Mouse (Mus musculus) Patski (cell line): Measurements from ENCODE around the gene Ddah2. TPM values are rescaled to one million over a fixed set of nuclear protein-coding genes. Genes with fewer than 3 reads are reported as not detected.

Experiments
- ATAC-seq: fragments of 100-300 bp; one replicate; pipeline ENCODE4 v1.8.0; 2021
- CTCF ChIA-PET: fragments of 350-600 bp; sonication (Branson Sonifier 250); formaldehyde crosslinking; loops from one replicate; lab custom pipeline; 2022; ENCODE audit warnings: inconsistent platforms; lab: Charles Lee
- POLR2A ChIA-PET: fragments of 350-600 bp; sonication (Branson Sonifier 250); formaldehyde crosslinking; loops from one replicate; lab custom pipeline; 2022; ENCODE audit warnings: antibody characterized with exemption, inconsistent platforms; lab: Charles Lee
- DNase-seq: peaks from one replicate; pipeline ENCODE4 v3.0.0-alpha.2; 2011; ENCODE audit warnings: low read depth, low spot score
- H3K27me3 ChIP-seq: fragments of 371-371 bp; one replicate; pipeline ENCODE4 v1.5.1; 2021
- CTCF ChIP-seq: fragments of 100-300 bp; IDR thresholded peaks from one replicate; pipeline ENCODE4 v1.5.1; 2021
- in situ Hi-C: fragments of 300-500 bp; cut with MboI; formaldehyde crosslinking; loops from 3 replicates; pipeline ENCODE4 v1.11.1; 2018; ENCODE audit warnings: low pct_unique_long_range_greater_than_20kb, mixed read lengths
- polyA plus RNA-seq: library from polyadenylated mRNA; unstranded; gene quantifications from one replicate; pipeline ENCODE4 v1.2.3, GENCODE M21; 2021

Ddah2 gene
- polyA plus RNA-seq, 1 experiment from 2014 or later = 198 TPM

GRCm38 (mm10) chr17:35060071-35060470 lies 1.2 kb downstream of the Ddah2 start:
- in situ Hi-C loops = loop anchor here (5.0 kb wide), 1 partner anchor 38 kb away; no protein-coding TSS in a partner anchor
- ATAC-seq (no peak), DNase-seq (no peak)
- no peaks in the 10 kb centered on the region for H3K27me3 ChIP-seq
- TF ChIP-seq CTCF = no peak
- POLR2A ChIA-PET = interaction anchor here (0.7 to 1.6 kb wide), 6 partner anchors 8 to 109 kb away, joined by 3 to 9 read pairs (median 3); no protein-coding TSS in a partner anchor
- CTCF ChIA-PET = interaction anchor here (0.8 to 1.4 kb wide), 5 partner anchors 9 to 40 kb away, joined by 3 to 5 read pairs (median 3); partner anchors contain the start of gene Ly6g6f

DNA sequence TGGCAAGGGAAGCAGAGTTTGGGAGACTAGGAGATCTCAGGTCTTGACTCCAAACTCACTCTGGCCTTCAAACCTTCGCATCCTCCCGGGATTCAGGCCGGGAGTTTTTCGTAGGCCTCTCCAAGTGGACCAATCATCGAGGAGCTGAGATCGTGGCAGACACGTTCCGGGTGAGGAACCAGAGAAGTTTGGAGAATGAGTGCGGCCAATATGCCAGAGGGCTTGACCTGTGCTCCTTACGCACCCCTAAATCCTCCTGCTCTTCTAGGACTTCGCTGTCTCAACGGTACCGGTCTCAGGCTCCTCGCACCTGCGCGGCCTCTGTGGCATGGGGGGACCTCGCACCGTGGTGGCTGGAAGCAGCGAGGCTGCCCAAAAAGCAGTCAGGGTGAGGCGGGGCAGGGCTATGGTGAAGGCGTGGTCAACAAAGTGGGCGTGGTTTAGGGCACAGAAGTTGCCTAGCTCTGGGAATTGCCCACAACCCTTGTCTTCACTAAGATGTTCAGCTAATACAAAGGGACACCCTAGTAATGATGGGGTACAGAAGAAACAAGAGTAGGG lies 2.0 kb downstream of the Ddah2 start:
- in situ Hi-C loops = loop anchor here (5.0 kb wide), 1 partner anchor 39 kb away; no protein-coding TSS in a partner anchor
- CTCF ChIA-PET = interaction anchor here (1.2 kb wide), 1 partner anchor 40 kb away, joined by 3 read pairs; no protein-coding TSS in a partner anchor
- DNase-seq = no peak
- H3K27me3 ChIP-seq = no peaks in the 10 kb centered on the region
- POLR2A ChIA-PET = interaction anchor here (0.6 to 1.3 kb wide), 2 partner anchors 9 to 25 kb away, joined by 3 read pairs; no protein-coding TSS in a partner anchor
- no peak for TF ChIP-seq CTCF
- no peak for ATAC-seq

- no peak for ATAC-seq
- POLR2A ChIA-PET = interaction anchor here (0.6 to 1.3 kb wide), 2 partner anchors 10 to 25 kb away, joined by 3 read pairs; no protein-coding TSS in a partner anchor
- TF ChIP-seq CTCF = no peak
- in situ Hi-C loops = loop anchor here (5.0 kb wide), 1 partner anchor 39 kb away; no protein-coding TSS in a partner anchor
- no peaks in the 10 kb centered on the region for H3K27me3 ChIP-seq
- CTCF ChIA-PET = interaction anchor here (1.2 kb wide), 1 partner anchor 41 kb away, joined by 3 read pairs; no protein-coding TSS in a partner anchor
- DNase-seq = no peak
These were observed 2.5 kb downstream of the Ddah2 start for GRCm38 (mm10) chr17:35061299-35061698.

GRCm38 (mm10) chr17:35063466-35063865 lies 4.6 kb downstream of the Ddah2 start:
- DNase-seq (no peak), ATAC-seq (no peak)
- POLR2A ChIA-PET = interaction anchor here (0.6 to 1.3 kb wide), 3 partner anchors 15 to 45 kb away, joined by 3 to 7 read pairs (median 5); no protein-coding TSS in a partner anchor
- CTCF ChIA-PET = interaction anchor here (1.5 kb wide), 1 partner anchor 43 kb away, joined by 3 read pairs; no protein-coding TSS in a partner anchor
- no peak for TF ChIP-seq CTCF
- H3K27me3 ChIP-seq = no peaks in the 10 kb centered on the region
- in situ Hi-C loops = loop anchor here (5.0 kb wide), 1 partner anchor 41 kb away; no protein-coding TSS in a partner anchor

- in situ Hi-C loops = loop anchor here (5.0 kb wide), 1 partner anchor 42 kb away; no protein-coding TSS in a partner anchor
- CTCF ChIA-PET = interaction anchor here (1.4 to 1.5 kb wide), 2 partner anchors 12 to 42 kb away, joined by 3 to 4 read pairs; partner anchors contain the start of gene Ly6g6e
- POLR2A ChIA-PET = interaction anchor here (1.1 kb wide), 1 partner anchor 16 kb away, joined by 5 read pairs; no protein-coding TSS in a partner anchor
- DNase-seq (no peak), ATAC-seq (no peak)
- H3K27me3 ChIP-seq = no peaks in the 10 kb centered on the region
- no peak for TF ChIP-seq CTCF
These were observed 5.6 kb downstream of the Ddah2 start for GRCm38 (mm10) chr17:35064378-35064877.

DNA sequence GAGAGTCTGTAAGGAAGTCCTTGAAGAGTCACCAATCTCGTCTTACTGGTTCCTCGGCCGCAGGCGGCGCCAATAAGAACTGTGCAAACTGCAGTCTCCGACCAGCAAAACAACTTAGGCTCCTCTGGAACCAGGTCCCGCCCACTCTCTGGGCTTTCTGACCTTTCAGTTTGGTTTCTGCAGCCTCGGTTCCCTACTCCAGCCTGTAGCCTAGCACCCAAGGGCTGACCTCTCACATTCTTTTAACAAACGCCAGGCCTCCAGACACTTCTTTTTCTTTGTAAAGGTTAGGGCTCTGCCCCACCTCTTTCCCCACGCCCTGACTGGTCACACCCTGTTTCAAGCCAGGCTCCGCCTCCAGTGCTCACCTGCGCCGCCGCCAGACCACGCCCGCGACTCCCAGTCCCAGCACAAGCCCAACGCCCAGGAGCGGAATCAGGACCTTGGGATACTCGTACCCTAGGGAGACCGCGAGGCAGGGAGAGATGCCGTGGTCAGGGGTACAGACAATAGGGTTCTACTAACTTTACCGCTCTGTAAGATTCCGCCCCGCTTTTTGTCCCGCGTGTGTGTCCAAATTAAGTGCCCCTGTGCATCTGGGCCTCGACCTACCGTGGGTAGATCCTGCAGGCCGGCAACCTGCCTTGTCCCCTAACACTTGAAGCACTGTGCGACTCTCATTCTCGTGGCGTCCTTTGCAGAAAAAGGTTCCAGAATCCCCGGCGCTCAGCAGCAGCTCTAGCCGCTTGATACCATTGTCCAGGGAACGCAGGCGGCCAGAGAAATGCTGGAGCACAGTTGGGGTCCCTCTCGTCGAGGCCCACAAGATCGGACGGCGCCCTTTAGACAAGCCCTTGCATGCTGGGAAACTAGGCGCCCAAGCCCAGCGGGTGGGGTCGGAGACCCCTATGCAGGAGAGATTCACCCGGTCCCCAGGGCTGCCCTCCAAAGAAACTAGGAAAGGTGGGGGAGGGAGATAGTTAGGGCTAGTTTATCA lies 6.4 kb downstream of the Ddah2 start, which contains the start of gene Ly6g6c:
Ly6g6c (plus strand) TSS at position 438 of the 997 bp plus-strand sequence.
- in situ Hi-C loops = loop anchor here (5.0 kb wide), 1 partner anchor 43 kb away; no protein-coding TSS in a partner anchor
- ATAC-seq = no peak
- DNase-seq = no peak
- no peak for TF ChIP-seq CTCF
- ChIA-PET CTCF (interaction anchor here (1.4 kb wide), 1 partner anchor 11 kb away, joined by 4 read pairs; the partner anchor contains the start of gene Ly6g6e), POLR2A (no interaction called here)
- no peaks in the 10 kb centered on the region for H3K27me3 ChIP-seq

DNA sequence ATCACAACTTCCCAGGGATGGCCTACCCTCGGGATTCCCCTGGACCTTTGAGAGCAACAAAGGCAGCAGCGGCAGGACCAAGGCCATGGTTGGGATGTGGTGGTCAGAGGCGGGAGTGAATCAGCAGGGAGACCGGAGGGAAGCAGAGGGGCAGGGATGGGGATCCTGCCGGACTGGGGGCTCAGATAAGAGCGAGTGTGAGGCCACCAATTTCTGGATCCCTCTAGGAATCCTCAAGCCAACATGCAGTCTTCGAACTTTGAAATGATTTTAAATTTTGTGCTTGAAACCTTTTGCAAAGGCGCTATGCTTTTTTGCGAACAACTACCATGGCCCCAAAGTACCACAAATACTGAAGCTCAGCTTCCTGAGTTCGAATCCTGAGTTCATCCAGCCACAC lies 7.2 kb downstream of the Ddah2 start, which contains the start of gene Mpig6b:
Mpig6b (minus strand) TSS at position 101 of the 400 bp plus-strand sequence.
- H3K27me3 ChIP-seq = no peaks in the 10 kb centered on the region
- ChIA-PET CTCF (no interaction called here), POLR2A (interaction anchor here (0.6 kb wide), 1 partner anchor 23 kb away, joined by 3 read pairs; the partner anchor contains the start of gene Abhd16a)
- DNase-seq (no peak), ATAC-seq (no peak)
- in situ Hi-C loops = no loop called here
- no peak for TF ChIP-seq CTCF

GRCm38 (mm10) chr17:35068213-35068914 lies 9.5 kb downstream of the Ddah2 start:
- ChIA-PET POLR2A (no interaction called here), CTCF (no interaction called here)
- DNase-seq (no peak), ATAC-seq (no peak)
- no peaks in the 10 kb centered on the region for H3K27me3 ChIP-seq
- no peak for TF ChIP-seq CTCF
- in situ Hi-C loops = no loop called here
